Comparison of ENCODE assay signal across 11 mouse cellular contexts in the genomic region with DNA sequence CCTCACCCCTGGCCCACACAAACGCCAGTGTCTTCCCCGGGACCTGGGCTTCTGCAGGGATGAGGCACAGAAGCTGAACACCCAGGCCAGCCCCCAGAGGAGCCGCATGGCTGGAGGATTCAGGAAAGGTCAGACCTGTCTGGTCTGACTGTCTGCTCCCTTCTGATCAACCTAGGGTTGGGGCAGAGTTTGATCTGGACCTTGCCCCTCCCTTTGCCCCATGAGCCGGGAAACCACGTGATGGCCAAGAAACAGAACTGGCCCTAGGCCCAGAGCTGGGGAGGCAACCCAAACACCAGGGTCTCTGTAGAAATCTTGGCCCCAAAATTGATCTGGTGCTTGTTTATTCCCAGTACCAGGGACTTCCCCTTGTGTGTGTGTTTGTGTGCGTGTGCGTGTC. TPM values are rescaled to one million over a fixed set of nuclear protein-coding genes. Genes with fewer than 3 reads are reported as not detected.
DNase-seq lines count a peak whose midpoint lies in the region; ATAC-seq and TF ChIP-seq lines count a peak whose summit lies in the region.
"Had no signal": no experiment of that assay in that cellular context is flagged by ENCODE, and none has a peak within 500 bp of the region (broad histone marks: within the 10 kb centered on the region; RNA-seq: fewer than 3 reads in every experiment).

Gene C4b (minus strand): TSS at position 164 of the 400 bp plus-strand sequence.

- peak; percentile 33 for DNase-seq in left cerebral cortex, adult 11 months (ENCODE audit: low spot score)
- no peak for DNase-seq in left cerebral cortex, postnatal 14 days (ENCODE audit: low spot score in 2 of 2)
- DNase-seq in adrenal gland, postnatal 14 days, result no peak
- DNase-seq in layer of hippocampus, postnatal 36 days, result no peak
- DNase-seq in T-cell, adult 2 months (ENCODE audit: low spot score), result no peak
- DNase-seq: cerebellum, adult 9-10 months had no signal

- 91% methylated on average over 7 of the region's 7 CpGs for WGBS in midbrain, embryonic 15.5 days

- no peaks in the 10 kb centered on the region for H3K9me3 ChIP-seq in midbrain, embryonic 15.5 days

- no peaks in the 10 kb centered on the region for H3K4me1 ChIP-seq in cortical plate, adult 2 months (ENCODE audit: control insufficient read depth, insufficient read depth, low read length)
- no peaks in the 10 kb centered on the region for H3K4me1 ChIP-seq in midbrain, embryonic 15.5 days
- H3K4me1 ChIP-seq: megakaryocyte, embryonic 14.5 days had no signal

- no peak within 1 kb of the TSS for H3K9ac ChIP-seq in midbrain, embryonic 15.5 days
- H3K9ac ChIP-seq: hindbrain, embryonic 14.5 days had no signal

- no peak for TF ChIP-seq CTCF in cortical plate, adult 2 months (IDR thresholded peaks at IDR 0.05; ENCODE audit: extremely low read depth, insufficient read depth, low read length)

- H3K27ac ChIP-seq in cortical plate, adult 2 months (ENCODE audit: insufficient read depth, low read length), result no peak within 1 kb of the TSS
- no peak within 1 kb of the TSS for H3K27ac ChIP-seq in midbrain, embryonic 15.5 days
- H3K27ac ChIP-seq: hindbrain, embryonic 14.5 days had no signal

- no peaks in the 10 kb centered on the region for H3K36me3 ChIP-seq in midbrain, embryonic 15.5 days (replicated peaks)

- TF ChIP-seq POLR2A in cortical plate, adult 2 months (IDR thresholded peaks at IDR 0.05; ENCODE audit: extremely low read depth, insufficient read depth, low read length), result no peak

- intact Hi-C loops in left cerebral cortex, postnatal 14 days (cut with DNase I), result no loop called here

- no peak within 1 kb of the TSS for H3K4me2 ChIP-seq in midbrain, embryonic 15.5 days
- H3K4me2 ChIP-seq: hindbrain, embryonic 14.5 days had no signal

- H3K27me3 ChIP-seq in midbrain, embryonic 15.5 days (replicated peaks), result no peaks in the 10 kb centered on the region

- H3K4me3 ChIP-seq in cortical plate, adult 2 months (ENCODE audit: insufficient read depth, low read length), result no peak within 1 kb of the TSS
- H3K4me3 ChIP-seq in midbrain, embryonic 15.5 days, result no peak within 1 kb of the TSS
- H3K4me3 ChIP-seq: megakaryocyte, embryonic 14.5 days had no signal

- no peak for ATAC-seq in midbrain, embryonic 15.5 days (replicated peaks)
- ATAC-seq: forebrain, embryonic 14.5 days had no signal

RNA-seq across cellular contexts. Expression of gene C4b, which starts in this region (rescaled TPM):
- 1 to 10 TPM; 5.2 to 8.0 TPM for total RNA-seq in left cerebral cortex, postnatal 14 days (2021)
- total RNA-seq in adrenal gland, postnatal 14 days (2021), result 110 and 152 TPM in 2 replicates
- 10.7 and 14.8 TPM in 2 replicates for polyA plus RNA-seq in cortical plate, adult 2 months (2012; rRNA removed)
- 10 to 100 TPM; 15.7 to 22.6 TPM for total RNA-seq in layer of hippocampus, postnatal 36 days (2021)
- 0.22 TPM in 2 replicates for polyA plus RNA-seq in midbrain, embryonic 15.5 days (2015; fragmentation: Nextera tagmentation; extraction: Ambion mirVana)
- polyA plus RNA-seq: forebrain, embryonic 14.5 days; hindbrain, embryonic 14.5 days had no signal
